Mouse (Mus musculus): ENCODE measurements around the gene C8b. TPM values are rescaled to one million over a fixed set of nuclear protein-coding genes. Genes with fewer than 3 reads are reported as not detected.

C8b gene
- total RNA-seq (2014; rRNA removed) (244 and 263 TPM in 2 replicates), polyA plus RNA-seq (2012; rRNA removed) (62.9 and 83.5 TPM in 2 replicates)

DNA sequence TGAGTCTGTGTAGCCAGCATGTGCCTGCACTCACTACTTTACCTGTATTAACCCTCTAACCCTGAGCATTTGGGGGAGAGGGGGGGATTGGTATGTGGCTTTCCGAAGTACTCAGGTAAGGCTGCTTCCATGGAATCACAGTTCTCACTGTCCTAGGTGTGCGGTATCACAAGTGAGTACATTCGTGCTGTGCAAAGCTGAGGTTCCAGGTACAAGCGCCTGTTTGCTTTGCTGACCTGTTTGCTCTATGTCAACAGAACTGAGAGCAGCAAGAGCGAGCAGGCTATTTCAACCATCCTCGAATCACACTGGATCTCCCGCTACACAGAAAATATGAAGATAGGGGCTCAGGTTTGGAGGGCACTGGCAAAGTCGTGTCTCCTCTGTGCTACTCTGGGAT lies at the start of gene C8b:
Gene C8b (plus strand): TSS at position 253 of the 400 bp plus-strand sequence.
- no peaks in the 10 kb centered on the region; the same call in 1 of the 2 replicates for H3K36me3 ChIP-seq (ENCODE audit: control insufficient read depth, insufficient read depth, low read length)
- H3K4me1 ChIP-seq (ENCODE audit: control insufficient read depth, insufficient read depth, low read length): peaks cover 28% of the 10 kb centered on the region
- H3K9ac ChIP-seq (ENCODE audit: low read depth, low read length): peak within 1 kb of the TSS; percentile 60
- H3K4me3 ChIP-seq (ENCODE audit: insufficient read depth, low read depth, low read length): peak within 1 kb of the TSS; percentile 47
- TF ChIP-seq CTCF (IDR thresholded peaks at IDR 0.05; ENCODE audit: low read depth, low read length) (no peak), POLR2A (IDR thresholded peaks at IDR 0.05; ENCODE audit: extremely low read depth, insufficient read depth, low read length) (no peak)
- 18% methylated on average over 8 of the region's 8 CpGs for WGBS
- peak; percentile 89 for DNase-seq (ENCODE audit: extremely low read depth, low read depth, low spot score)
- H3K27me3 ChIP-seq (ENCODE audit: control insufficient read depth, insufficient read depth, low read length): no peaks in the 10 kb centered on the region
- H3K79me2 ChIP-seq (ENCODE audit: control insufficient read depth, insufficient read depth, low read length): peaks cover 17% of the 10 kb centered on the region; the same call in 1 of the 2 replicates
- peak within 1 kb of the TSS; percentile 80 for H3K27ac ChIP-seq (replicated peaks; ENCODE audit: insufficient read depth, low read depth, low read length)

DNA sequence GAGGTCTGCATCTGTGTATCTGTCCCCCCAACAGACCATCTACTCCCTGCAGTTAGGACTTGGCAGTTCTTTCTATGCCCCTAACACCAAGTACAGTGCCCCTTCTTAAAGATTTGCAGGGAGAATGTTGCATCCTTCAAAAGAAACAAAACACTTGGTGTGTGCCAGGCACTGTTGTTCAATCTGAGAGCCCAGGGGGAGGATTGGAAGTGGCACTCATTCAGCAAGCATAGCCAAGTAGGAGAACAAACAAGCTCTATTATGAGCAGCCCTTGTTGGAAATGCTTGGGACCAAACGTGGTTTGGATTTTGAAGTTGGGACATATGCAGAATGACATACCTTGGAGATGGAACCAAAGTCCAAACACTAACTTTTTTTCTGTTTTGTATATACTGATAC lies 49.6 kb upstream of the C8b start:
- Histone ChIP-seq H3K27me3 (ENCODE audit: control insufficient read depth, insufficient read depth, low read length) (no peaks in the 10 kb centered on the region), H3K4me3 (ENCODE audit: insufficient read depth, low read depth, low read length) (no peak overlapping the region), H3K9ac (ENCODE audit: low read depth, low read length) (no peak overlapping the region), H3K36me3 (ENCODE audit: control insufficient read depth, insufficient read depth, low read length) (no peaks in the 10 kb centered on the region), H3K27ac (replicated peaks; ENCODE audit: insufficient read depth, low read depth, low read length) (no peak overlapping the region), H3K79me2 (ENCODE audit: control insufficient read depth, insufficient read depth, low read length) (no peaks in the 10 kb centered on the region), H3K4me1 (ENCODE audit: control insufficient read depth, insufficient read depth, low read length) (no peaks in the 10 kb centered on the region)
- no peak for DNase-seq (ENCODE audit: extremely low read depth, low read depth, low spot score)
- TF ChIP-seq POLR2A (IDR thresholded peaks at IDR 0.05; ENCODE audit: extremely low read depth, insufficient read depth, low read length) (no peak), CTCF (IDR thresholded peaks at IDR 0.05; ENCODE audit: low read depth, low read length) (no peak)
- WGBS: 37% methylated on average over 1 of the region's 1 CpGs

DNA sequence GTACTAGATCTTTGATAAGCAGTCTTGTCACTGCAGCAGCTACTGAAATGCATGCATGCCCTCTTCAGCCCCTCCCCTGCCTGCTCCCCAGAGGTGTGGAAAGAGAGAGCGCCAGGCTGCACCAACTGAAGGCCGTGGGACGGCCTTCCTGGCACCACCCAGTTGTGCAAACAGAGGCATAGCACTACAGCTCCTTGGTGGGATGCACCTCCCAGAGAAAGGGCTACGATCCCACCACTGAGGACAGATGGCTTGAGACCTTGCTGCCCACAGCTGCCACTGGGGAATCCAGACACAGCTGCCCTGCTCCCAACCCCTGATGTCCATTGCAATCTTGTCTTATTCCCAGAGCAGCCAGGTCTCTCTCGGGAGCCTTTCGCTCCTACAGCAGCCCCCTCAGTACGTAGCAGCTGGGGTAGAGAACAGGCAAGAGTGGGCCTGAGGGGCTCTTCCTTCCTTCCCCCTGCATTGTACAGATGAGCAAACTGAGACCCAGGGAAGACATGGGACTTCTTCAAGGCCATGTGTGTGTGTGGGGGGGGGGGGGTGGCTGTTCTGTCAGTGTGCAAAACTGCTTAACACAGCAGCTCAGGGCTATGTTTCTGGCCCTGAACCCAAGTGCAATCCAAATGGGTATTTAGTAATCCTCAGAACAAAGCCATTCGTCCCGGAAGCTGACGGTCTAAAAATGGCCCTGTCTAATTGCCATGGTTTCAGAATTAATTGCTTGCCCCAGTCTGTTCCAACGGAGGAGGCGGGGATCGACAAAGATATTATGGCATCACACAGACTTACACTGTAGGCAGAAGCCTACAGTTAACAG lies 46.9 kb upstream of the C8b start:
- Histone ChIP-seq H3K4me1 (ENCODE audit: control insufficient read depth, insufficient read depth, low read length) (no peaks in the 10 kb centered on the region), H3K27me3 (ENCODE audit: control insufficient read depth, insufficient read depth, low read length) (no peaks in the 10 kb centered on the region), H3K36me3 (ENCODE audit: control insufficient read depth, insufficient read depth, low read length) (no peaks in the 10 kb centered on the region), H3K79me2 (ENCODE audit: control insufficient read depth, insufficient read depth, low read length) (no peaks in the 10 kb centered on the region), H3K9ac (ENCODE audit: low read depth, low read length) (no peak overlapping the region), H3K4me3 (ENCODE audit: insufficient read depth, low read depth, low read length) (no peak overlapping the region), H3K27ac (replicated peaks; ENCODE audit: insufficient read depth, low read depth, low read length) (no peak overlapping the region)
- TF ChIP-seq POLR2A (IDR thresholded peaks at IDR 0.05; ENCODE audit: extremely low read depth, insufficient read depth, low read length) (no peak), CTCF (IDR thresholded peaks at IDR 0.05; ENCODE audit: low read depth, low read length) (no peak)
- 75% methylated on average over 13 of the region's 13 CpGs for WGBS
- DNase-seq (ENCODE audit: extremely low read depth, low read depth, low spot score): no peak

DNA sequence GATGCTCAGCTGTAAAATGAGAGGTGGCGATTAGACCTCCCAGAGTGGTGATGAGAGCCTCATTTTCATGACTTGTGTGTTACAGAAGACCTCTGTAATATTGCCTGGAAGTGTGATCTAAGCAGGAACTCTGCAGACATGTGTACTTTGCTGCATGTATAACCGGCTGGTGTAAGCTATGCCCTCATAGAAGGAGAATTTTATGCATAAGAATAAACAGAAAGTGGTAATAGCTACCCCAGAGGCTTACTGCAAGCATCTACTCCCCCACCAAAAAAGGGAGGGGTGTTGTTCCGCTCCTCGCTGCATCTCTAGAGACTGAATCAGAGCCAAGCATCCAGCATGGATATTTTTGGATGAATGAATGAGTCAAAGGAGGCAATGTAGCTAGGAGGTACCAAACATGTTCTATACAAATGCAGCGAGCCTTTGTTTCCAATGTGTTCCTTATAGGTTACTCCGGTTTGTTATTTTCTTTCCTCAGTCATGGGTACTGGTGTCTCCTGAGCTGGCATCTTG lies 42.5 kb upstream of the C8b start:
- H3K36me3 ChIP-seq (ENCODE audit: control insufficient read depth, insufficient read depth, low read length): no peaks in the 10 kb centered on the region
- no peak overlapping the region for H3K27ac ChIP-seq (replicated peaks; ENCODE audit: insufficient read depth, low read depth, low read length)
- no peak overlapping the region for H3K4me3 ChIP-seq (ENCODE audit: insufficient read depth, low read depth, low read length)
- no peaks in the 10 kb centered on the region for H3K79me2 ChIP-seq (ENCODE audit: control insufficient read depth, insufficient read depth, low read length)
- 96% methylated on average over 6 of the region's 6 CpGs for WGBS
- H3K4me1 ChIP-seq (ENCODE audit: control insufficient read depth, insufficient read depth, low read length): peaks cover 6% of the 10 kb centered on the region; the same call in 1 of the 2 replicates
- no peaks in the 10 kb centered on the region for H3K27me3 ChIP-seq (ENCODE audit: control insufficient read depth, insufficient read depth, low read length)
- TF ChIP-seq CTCF (IDR thresholded peaks at IDR 0.05; ENCODE audit: low read depth, low read length) (no peak), POLR2A (IDR thresholded peaks at IDR 0.05; ENCODE audit: extremely low read depth, insufficient read depth, low read length) (no peak)
- no peak overlapping the region for H3K9ac ChIP-seq (ENCODE audit: low read depth, low read length)
- no peak for DNase-seq (ENCODE audit: extremely low read depth, low read depth, low spot score)

DNA sequence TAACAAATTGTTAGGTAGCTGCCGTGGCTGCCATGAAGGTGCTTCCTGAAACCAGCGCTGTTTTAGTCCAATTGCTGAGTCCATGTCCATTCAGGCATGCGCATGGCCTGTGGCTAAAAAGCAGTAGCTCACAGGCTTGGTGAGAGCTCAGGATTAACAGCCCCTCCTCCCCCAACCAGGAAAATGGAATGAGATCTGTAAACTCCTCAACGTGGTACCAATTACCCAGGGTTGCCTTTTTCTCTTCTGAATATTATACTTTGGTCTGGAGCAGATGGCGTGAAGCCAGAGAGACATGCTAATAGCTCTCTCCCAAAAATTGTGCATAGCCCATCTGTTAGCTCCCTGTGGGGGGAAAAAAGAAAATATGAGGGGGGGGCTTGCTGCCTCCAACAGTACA lies 41.9 kb upstream of the C8b start:
- Histone ChIP-seq H3K4me1 (ENCODE audit: control insufficient read depth, insufficient read depth, low read length) (peaks cover 6% of the 10 kb centered on the region; the same call in 1 of the 2 replicates), H3K27ac (replicated peaks; ENCODE audit: insufficient read depth, low read depth, low read length) (no peak overlapping the region), H3K4me3 (ENCODE audit: insufficient read depth, low read depth, low read length) (no peak overlapping the region), H3K9ac (ENCODE audit: low read depth, low read length) (no peak overlapping the region), H3K36me3 (ENCODE audit: control insufficient read depth, insufficient read depth, low read length) (no peaks in the 10 kb centered on the region), H3K27me3 (ENCODE audit: control insufficient read depth, insufficient read depth, low read length) (no peaks in the 10 kb centered on the region), H3K79me2 (ENCODE audit: control insufficient read depth, insufficient read depth, low read length) (no peaks in the 10 kb centered on the region)
- 88% methylated on average over 5 of the region's 5 CpGs for WGBS
- DNase-seq (ENCODE audit: extremely low read depth, low read depth, low spot score): no peak
- TF ChIP-seq POLR2A (IDR thresholded peaks at IDR 0.05; ENCODE audit: extremely low read depth, insufficient read depth, low read length): no peak
- TF ChIP-seq CTCF (IDR thresholded peaks at IDR 0.05; ENCODE audit: low read depth, low read length): no peak

DNA sequence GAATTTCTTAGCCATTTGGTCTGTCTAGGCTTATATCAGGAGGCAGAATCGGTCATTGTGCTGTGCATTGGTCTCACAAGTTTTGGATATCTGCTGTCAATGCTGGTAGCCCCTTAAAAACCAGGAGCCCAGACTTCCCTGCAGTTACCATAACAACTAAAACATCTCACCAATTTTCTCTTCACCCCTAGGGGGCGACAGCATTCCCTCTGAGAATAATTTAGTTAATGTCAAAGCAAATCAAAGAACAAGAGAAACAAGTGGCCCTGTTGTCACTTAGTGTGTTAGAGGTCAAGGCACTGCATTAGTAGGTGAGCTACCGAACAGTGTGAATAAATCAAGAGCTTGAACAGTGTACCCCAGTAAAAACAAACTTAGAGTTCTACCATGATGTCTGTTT lies 40.4 kb upstream of the C8b start:
- TF ChIP-seq POLR2A (IDR thresholded peaks at IDR 0.05; ENCODE audit: extremely low read depth, insufficient read depth, low read length) (no peak), CTCF (IDR thresholded peaks at IDR 0.05; ENCODE audit: low read depth, low read length) (peak; percentile 36)
- 26% methylated on average over 3 of the region's 3 CpGs for WGBS

More for the DNA sequence above, 40.4 kb upstream of the C8b start:
- DNase-seq (ENCODE audit: extremely low read depth, low read depth, low spot score): peak; percentile 65
- H3K4me3 ChIP-seq (ENCODE audit: insufficient read depth, low read depth, low read length): no peak overlapping the region
- H3K9ac ChIP-seq (ENCODE audit: low read depth, low read length): no peak overlapping the region
- no peaks in the 10 kb centered on the region for H3K36me3 ChIP-seq (ENCODE audit: control insufficient read depth, insufficient read depth, low read length)
- H3K27ac ChIP-seq (replicated peaks; ENCODE audit: insufficient read depth, low read depth, low read length): no peak overlapping the region
- H3K4me1 ChIP-seq (ENCODE audit: control insufficient read depth, insufficient read depth, low read length): peaks cover 6% of the 10 kb centered on the region; the same call in 1 of the 2 replicates
- H3K27me3 ChIP-seq (ENCODE audit: control insufficient read depth, insufficient read depth, low read length): no peaks in the 10 kb centered on the region
- no peaks in the 10 kb centered on the region for H3K79me2 ChIP-seq (ENCODE audit: control insufficient read depth, insufficient read depth, low read length)

All from liver, adult 2 months (tissue).